Mouse (Mus musculus) CD4-positive, CD25-positive, alpha-beta regulatory T cell, adult 9 weeks (primary cell): ENCODE results near the gene Map7d3. TPM values are rescaled to one million over a fixed set of nuclear protein-coding genes. Genes with fewer than 3 reads are reported as not detected.

Experiments used
- polyA plus RNA-seq: library from polyadenylated mRNA; unstranded; fragments of 100-300 nt; shearing (Covaris generic); gene quantifications from one replicate; pipeline ENCODE4 v1.2.1, GENCODE M21; 2017

Gene Map7d3
- polyA plus RNA-seq = 0.50 TPM

DNA sequence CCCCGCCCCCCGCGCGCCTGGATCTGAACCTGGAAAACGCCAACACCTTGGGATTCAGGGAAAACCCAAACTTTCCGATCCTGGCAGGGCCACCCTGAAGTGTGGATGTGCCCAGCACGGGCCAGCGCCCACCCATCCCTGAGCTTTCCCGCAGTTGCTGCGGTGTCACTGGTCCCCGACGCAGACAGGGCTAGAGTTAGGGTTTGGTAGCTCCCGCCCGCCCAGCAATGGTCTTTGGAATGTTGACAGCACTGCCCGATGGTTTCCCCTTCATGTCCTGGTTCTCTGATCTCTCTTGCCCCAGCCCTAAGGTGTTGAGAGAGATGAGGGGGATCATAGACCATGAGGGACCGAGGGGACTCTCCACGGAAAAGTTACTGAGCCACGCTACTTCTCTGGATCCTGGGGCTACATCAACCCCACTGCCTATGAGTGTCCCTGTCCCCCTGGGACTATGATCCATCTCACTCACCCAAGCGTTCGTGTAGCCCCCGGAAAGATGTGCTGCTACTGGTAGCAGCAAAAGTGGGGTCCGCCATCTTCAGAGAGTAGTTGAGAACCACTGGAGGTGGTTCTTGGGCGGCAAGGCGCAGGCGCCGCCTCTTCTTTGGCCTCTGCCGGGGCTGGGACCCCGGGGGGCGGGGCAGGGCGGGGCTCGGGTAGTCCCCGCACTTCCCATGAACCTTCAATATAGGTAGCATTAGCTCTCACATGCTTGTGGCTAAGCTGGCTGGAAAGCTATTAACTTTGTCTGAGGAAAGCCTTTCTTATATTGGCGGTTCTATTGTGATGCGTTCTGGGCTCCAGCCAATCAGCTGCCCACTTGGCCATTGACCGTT lies at the start of gene Map7d3:
Map7d3 (minus strand) TSS at position 562 of the 839 bp plus-strand sequence.

DNA sequence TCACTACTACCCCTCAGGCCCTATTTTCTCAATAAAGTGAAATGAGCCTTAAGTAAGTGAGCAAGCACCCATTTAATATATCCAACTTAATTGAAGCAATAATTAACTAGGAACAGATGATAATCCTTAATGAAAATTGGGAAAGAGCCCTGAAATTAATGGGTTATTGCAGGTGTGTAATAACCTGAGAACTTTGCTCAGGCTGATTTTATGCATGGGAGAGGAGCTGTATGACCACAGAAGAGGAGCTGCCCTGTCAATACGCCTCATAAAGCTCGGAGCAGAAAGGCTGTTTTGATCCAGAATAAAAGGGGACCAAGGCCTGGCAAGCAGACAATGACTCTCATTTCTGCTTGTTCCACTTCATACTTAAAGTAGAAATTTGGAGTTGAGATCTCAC lies 47.7 kb upstream of the Map7d3 start, which contains the start of gene Adgrg4:
Adgrg4 (plus strand) TSS at position 301 of the 400 bp plus-strand sequence.

Other genes starting within 250 kb of the Map7d3 start
- gene Mmgt1, start 224.3 kb downstream of the Map7d3 start, polyA plus RNA-seq = 11.0 TPM
- 15.8 TPM for gene Slc9a6, start 212.6 kb downstream of the Map7d3 start, polyA plus RNA-seq
- gene Fhl1, start 90.5 kb downstream of the Map7d3 start, polyA plus RNA-seq = not detected
- not detected for gene Adgrg4, start 47.8 kb upstream of the Map7d3 start, polyA plus RNA-seq
- gene Brs3, start 220.7 kb upstream of the Map7d3 start, polyA plus RNA-seq = not detected
- 31.8 TPM for gene Htatsf1, start 231.3 kb upstream of the Map7d3 start, polyA plus RNA-seq